Mouse (Mus musculus): ENCODE measurements around the gene Ypel1.

- no peak for TF ChIP-seq CTCF (IDR thresholded peaks at IDR 0.05; ENCODE audit: extremely low read depth, insufficient read depth, low read length)
- no peak for TF ChIP-seq POLR2A (IDR thresholded peaks at IDR 0.05; ENCODE audit: extremely low read depth, insufficient read depth, low read length)
These were observed 61.9 kb downstream of the Ypel1 start for GRCm38 (mm10) chr16:17131191-17132088.
